Mouse (Mus musculus): ENCODE results near the gene Tjp2. TPM values are rescaled to one million over a fixed set of nuclear protein-coding genes. Genes with fewer than 3 reads are reported as not detected.

Tjp2 gene
- polyA plus RNA-seq (2014; fragmentation: Nextera tagmentation; extraction: Ambion mirVana) = 14.7 and 16.1 TPM in 2 replicates

DNA sequence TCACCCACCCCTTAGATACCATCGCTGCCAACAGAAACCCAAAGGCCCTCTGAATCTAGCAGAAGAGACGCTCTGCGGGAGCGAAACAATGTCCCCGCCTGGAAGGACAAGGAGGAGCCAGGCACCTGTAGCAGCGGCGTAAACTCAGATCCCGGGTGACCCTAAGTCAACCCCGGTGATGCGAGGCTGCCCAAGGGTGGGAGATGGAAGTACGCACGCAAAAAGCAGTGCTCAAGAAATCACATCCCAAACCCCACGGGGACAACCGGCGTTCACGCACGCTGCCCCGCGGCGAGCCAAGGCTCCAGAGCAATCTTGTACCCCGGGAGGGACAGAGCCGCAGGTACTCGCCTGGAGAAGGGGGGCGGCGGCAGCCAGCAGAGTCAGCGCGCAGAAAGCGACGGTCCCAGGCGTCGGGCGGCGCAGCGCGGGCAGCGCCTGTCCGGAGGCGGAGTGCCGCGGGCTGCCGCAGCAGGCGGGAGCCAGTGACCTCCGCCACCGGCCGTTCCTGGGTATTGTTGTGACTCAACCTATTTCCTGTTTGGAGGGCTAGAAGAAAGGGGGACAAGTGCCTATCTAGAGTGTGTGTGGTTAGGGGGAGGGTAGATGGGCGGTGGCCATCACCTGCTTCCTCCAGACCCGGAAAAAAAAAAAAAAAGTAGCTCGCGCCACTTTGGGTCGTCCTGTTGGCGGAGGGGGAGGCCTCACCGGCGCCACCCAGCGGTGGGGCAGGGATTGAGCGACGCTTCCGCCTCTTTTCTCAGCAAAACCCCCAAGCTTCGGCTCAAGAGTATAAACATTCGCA lies at the start of gene Tjp2:
Tjp2 (minus strand) TSS at position 531 of the 805 bp plus-strand sequence.
- peaks cover 2% of the 10 kb centered on the region; the same call in 1 of the 2 replicates for H3K4me1 ChIP-seq (ENCODE audit: control insufficient read depth, insufficient read depth, low read length)
- peak within 1 kb of the TSS; percentile 75 for H3K27ac ChIP-seq (replicated peaks; ENCODE audit: low read depth, low read length)
- ATAC-seq (ENCODE audit: low read depth) (peak; percentile 38), DNase-seq (ENCODE audit: low spot score) (peak; percentile 54)
- no peaks in the 10 kb centered on the region for H3K9me3 ChIP-seq (ENCODE audit: control insufficient read depth, low read length)
- peak within 1 kb of the TSS; percentile 90 for H3K4me2 ChIP-seq (ENCODE audit: low read depth, low read length)
- peak within 1 kb of the TSS; percentile 56 for H3K9ac ChIP-seq (ENCODE audit: low read depth, low read length)
- WGBS = under 1% methylated on average over 48 of the region's 59 CpGs
- H3K4me3 ChIP-seq (ENCODE audit: low read depth, low read length) = peak within 1 kb of the TSS; percentile 55
- peaks cover 30% of the 10 kb centered on the region for H3K27me3 ChIP-seq (replicated peaks; ENCODE audit: control insufficient read depth, insufficient read depth, low read length)
- H3K36me3 ChIP-seq (ENCODE audit: control insufficient read depth, insufficient read depth, low read length) = no peaks in the 10 kb centered on the region

- no peak for DNase-seq (ENCODE audit: low spot score)
- Histone ChIP-seq H3K4me3 (ENCODE audit: low read depth, low read length) (no peak overlapping the region), H3K9ac (ENCODE audit: low read depth, low read length) (no peak overlapping the region), H3K27me3 (replicated peaks; ENCODE audit: control insufficient read depth, insufficient read depth, low read length) (no peaks in the 10 kb centered on the region), H3K36me3 (ENCODE audit: control insufficient read depth, insufficient read depth, low read length) (peaks cover 6% of the 10 kb centered on the region; the same call in 1 of the 2 replicates), H3K9me3 (ENCODE audit: control insufficient read depth, low read length) (no peaks in the 10 kb centered on the region), H3K4me2 (ENCODE audit: low read depth, low read length) (no peak overlapping the region), H3K4me1 (ENCODE audit: control insufficient read depth, insufficient read depth, low read length) (no peaks in the 10 kb centered on the region), H3K27ac (replicated peaks; ENCODE audit: low read depth, low read length) (no peak overlapping the region)
- WGBS = 86% methylated on average over 3 of the region's 3 CpGs
- ATAC-seq (ENCODE audit: low read depth) = no peak
These were observed 49.5 kb upstream of the Tjp2 start for GRCm38 (mm10) chr19:24274281-24274680.

DNA sequence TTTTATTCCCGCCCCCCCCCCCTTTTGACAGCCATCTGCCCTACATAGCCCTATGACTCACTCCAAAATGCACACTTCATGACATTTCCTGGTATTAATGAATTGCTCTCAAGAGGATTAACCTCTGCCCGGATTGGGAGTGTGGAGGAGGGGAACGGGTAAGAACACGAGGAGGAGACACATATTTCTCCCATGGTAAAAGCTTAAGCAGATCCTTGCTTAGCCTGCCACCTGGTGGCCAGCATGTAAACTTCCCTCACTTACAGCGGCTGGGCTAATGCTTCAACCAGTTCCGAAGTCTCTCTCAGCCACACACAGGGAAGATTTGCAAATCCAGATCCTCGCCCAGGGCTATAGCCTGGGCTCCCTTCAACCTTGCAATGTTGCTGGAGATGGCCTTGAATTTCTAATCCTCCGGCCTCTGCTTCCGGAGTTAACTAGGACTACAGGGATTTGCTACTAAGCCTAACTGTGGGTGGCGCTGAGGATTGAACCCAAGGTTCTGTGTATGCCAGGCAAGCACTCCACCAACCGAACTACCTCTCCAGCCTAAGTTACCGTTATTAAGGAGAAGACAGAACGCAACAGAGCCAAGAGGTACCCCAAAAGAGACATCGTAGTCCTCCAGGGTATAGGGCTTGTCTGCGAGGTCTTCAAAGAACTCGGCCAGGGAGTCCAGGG lies 47.1 kb upstream of the Tjp2 start:
- Histone ChIP-seq H3K9me3 (ENCODE audit: control insufficient read depth, low read length) (no peaks in the 10 kb centered on the region), H3K9ac (ENCODE audit: low read depth, low read length) (no peak overlapping the region), H3K4me3 (ENCODE audit: low read depth, low read length) (peak overlapping the region; percentile 12; the same call in 1 of the 2 replicates), H3K36me3 (ENCODE audit: control insufficient read depth, insufficient read depth, low read length) (peaks cover 6% of the 10 kb centered on the region), H3K27ac (replicated peaks; ENCODE audit: low read depth, low read length) (no peak overlapping the region), H3K4me1 (ENCODE audit: control insufficient read depth, insufficient read depth, low read length) (no peaks in the 10 kb centered on the region), H3K27me3 (replicated peaks; ENCODE audit: control insufficient read depth, insufficient read depth, low read length) (no peaks in the 10 kb centered on the region), H3K4me2 (ENCODE audit: low read depth, low read length) (peak overlapping the region; percentile 41)
- 42% methylated on average over 16 of the region's 16 CpGs for WGBS
- DNase-seq (ENCODE audit: low spot score) (peak; percentile 91), ATAC-seq (ENCODE audit: low read depth) (peak; percentile 86)

DNA sequence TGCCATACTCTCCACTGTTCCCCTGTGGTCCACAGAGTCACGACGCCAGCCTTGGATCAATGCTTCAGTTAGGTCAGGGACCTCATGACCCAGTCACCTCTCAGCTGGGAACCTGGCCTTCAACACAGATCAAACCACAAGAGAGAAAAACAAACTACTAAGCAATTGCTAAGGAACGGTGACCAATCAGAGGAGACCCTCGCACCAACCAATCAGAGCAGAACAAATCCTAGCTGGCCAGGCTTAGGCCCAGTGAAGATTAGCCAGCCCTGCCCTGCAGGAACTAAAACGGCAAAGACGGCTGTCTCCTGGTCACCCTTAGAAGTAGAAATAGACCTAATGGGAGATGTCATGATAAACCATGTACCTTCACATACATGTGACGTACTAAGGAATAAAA lies 46.5 kb upstream of the Tjp2 start:
- Histone ChIP-seq H3K4me2 (ENCODE audit: low read depth, low read length) (peak overlapping the region; percentile 41), H3K27ac (replicated peaks; ENCODE audit: low read depth, low read length) (no peak overlapping the region), H3K4me3 (ENCODE audit: low read depth, low read length) (peak overlapping the region; percentile 12; the same call in 1 of the 2 replicates), H3K4me1 (ENCODE audit: control insufficient read depth, insufficient read depth, low read length) (no peaks in the 10 kb centered on the region), H3K9ac (ENCODE audit: low read depth, low read length) (no peak overlapping the region), H3K27me3 (replicated peaks; ENCODE audit: control insufficient read depth, insufficient read depth, low read length) (no peaks in the 10 kb centered on the region), H3K9me3 (ENCODE audit: control insufficient read depth, low read length) (no peaks in the 10 kb centered on the region), H3K36me3 (ENCODE audit: control insufficient read depth, insufficient read depth, low read length) (peaks cover 6% of the 10 kb centered on the region)
- 48% methylated on average over 7 of the region's 7 CpGs for WGBS
- DNase-seq (ENCODE audit: low spot score) (no peak), ATAC-seq (ENCODE audit: low read depth) (peak; percentile 70; the same call in 1 of the 2 replicates)

DNA sequence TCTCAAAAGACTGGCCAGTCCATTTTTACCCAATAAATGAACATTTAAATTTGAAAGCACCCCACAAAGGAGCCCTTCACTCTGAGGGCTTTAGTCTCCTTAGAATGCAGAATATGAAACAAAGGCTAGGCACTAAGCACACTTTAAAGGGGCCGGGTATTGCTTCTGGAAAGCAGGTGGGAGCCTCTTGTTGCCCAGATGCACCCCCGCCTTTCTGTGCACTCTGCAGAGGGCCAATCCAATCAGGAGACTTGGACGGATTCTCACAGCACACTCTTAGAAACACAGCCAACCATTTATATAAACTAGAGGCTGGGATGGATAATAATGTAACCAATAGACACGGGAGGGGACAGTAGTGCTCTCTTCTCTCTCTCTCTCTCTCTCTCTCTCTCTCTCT lies 43.7 kb upstream of the Tjp2 start:
- H3K9ac ChIP-seq (ENCODE audit: low read depth, low read length) = no peak overlapping the region
- WGBS = 59% methylated on average over 4 of the region's 4 CpGs

GRCm38 (mm10) chr19:24266046-24266830 lies 41.4 kb upstream of the Tjp2 start:
- 86% methylated on average over 7 of the region's 7 CpGs for WGBS
- DNase-seq (ENCODE audit: low spot score) (no peak), ATAC-seq (ENCODE audit: low read depth) (no peak)
- Histone ChIP-seq H3K4me3 (ENCODE audit: low read depth, low read length) (no peak overlapping the region), H3K27me3 (replicated peaks; ENCODE audit: control insufficient read depth, insufficient read depth, low read length) (no peaks in the 10 kb centered on the region), H3K36me3 (ENCODE audit: control insufficient read depth, insufficient read depth, low read length) (peaks cover 25% of the 10 kb centered on the region), H3K4me2 (ENCODE audit: low read depth, low read length) (no peak overlapping the region), H3K9ac (ENCODE audit: low read depth, low read length) (no peak overlapping the region), H3K9me3 (ENCODE audit: control insufficient read depth, low read length) (no peaks in the 10 kb centered on the region), H3K27ac (replicated peaks; ENCODE audit: low read depth, low read length) (no peak overlapping the region), H3K4me1 (ENCODE audit: control insufficient read depth, insufficient read depth, low read length) (no peaks in the 10 kb centered on the region)

More for the DNA sequence above, 43.7 kb upstream of the Tjp2 start:
- Histone ChIP-seq H3K36me3 (ENCODE audit: control insufficient read depth, insufficient read depth, low read length) (peaks cover 21% of the 10 kb centered on the region), H3K4me2 (ENCODE audit: low read depth, low read length) (no peak overlapping the region), H3K4me3 (ENCODE audit: low read depth, low read length) (no peak overlapping the region), H3K9me3 (ENCODE audit: control insufficient read depth, low read length) (no peaks in the 10 kb centered on the region), H3K4me1 (ENCODE audit: control insufficient read depth, insufficient read depth, low read length) (no peaks in the 10 kb centered on the region), H3K27ac (replicated peaks; ENCODE audit: low read depth, low read length) (no peak overlapping the region), H3K27me3 (replicated peaks; ENCODE audit: control insufficient read depth, insufficient read depth, low read length) (no peaks in the 10 kb centered on the region)
- no peak for DNase-seq (ENCODE audit: low spot score)
- no peak for ATAC-seq (ENCODE audit: low read depth)

DNA sequence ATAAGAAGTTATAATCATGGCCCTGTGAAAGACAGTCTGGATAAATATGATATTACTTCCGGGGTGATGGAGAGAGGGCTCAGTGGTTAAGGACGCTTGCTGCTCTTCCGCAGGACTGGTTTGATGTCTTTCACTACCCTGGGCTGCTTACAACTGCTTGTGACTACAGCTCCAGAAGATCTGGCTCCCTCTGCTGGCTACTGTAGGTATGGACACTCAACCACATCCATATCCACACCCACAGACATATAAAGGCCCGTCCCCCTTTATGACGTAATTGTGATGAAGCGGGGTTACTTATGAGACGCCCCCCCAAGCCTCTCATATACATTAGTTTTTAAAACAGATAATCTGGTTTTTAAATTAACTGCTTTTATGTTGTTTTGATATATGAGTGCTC lies 40.2 kb upstream of the Tjp2 start:
- H3K27me3 ChIP-seq (replicated peaks; ENCODE audit: control insufficient read depth, insufficient read depth, low read length) = no peaks in the 10 kb centered on the region
- peaks cover 25% of the 10 kb centered on the region for H3K36me3 ChIP-seq (ENCODE audit: control insufficient read depth, insufficient read depth, low read length)
- ATAC-seq (ENCODE audit: low read depth) = peak; percentile 80
- no peaks in the 10 kb centered on the region for H3K9me3 ChIP-seq (ENCODE audit: control insufficient read depth, low read length)
- DNase-seq (ENCODE audit: low spot score) = peak; percentile 84
- no peak overlapping the region for H3K4me3 ChIP-seq (ENCODE audit: low read depth, low read length)
- no peak overlapping the region for H3K4me2 ChIP-seq (ENCODE audit: low read depth, low read length)
- 48% methylated on average over 7 of the region's 7 CpGs for WGBS
- H3K4me1 ChIP-seq (ENCODE audit: control insufficient read depth, insufficient read depth, low read length) = no peaks in the 10 kb centered on the region
- H3K9ac ChIP-seq (ENCODE audit: low read depth, low read length) = no peak overlapping the region
- H3K27ac ChIP-seq (replicated peaks; ENCODE audit: low read depth, low read length) = no peak overlapping the region

GRCm38 (mm10) chr19:24262736-24263135 lies 37.9 kb upstream of the Tjp2 start:
- Histone ChIP-seq H3K4me2 (ENCODE audit: low read depth, low read length) (no peak overlapping the region), H3K9ac (ENCODE audit: low read depth, low read length) (no peak overlapping the region), H3K4me3 (ENCODE audit: low read depth, low read length) (no peak overlapping the region), H3K27me3 (replicated peaks; ENCODE audit: control insufficient read depth, insufficient read depth, low read length) (no peaks in the 10 kb centered on the region), H3K27ac (replicated peaks; ENCODE audit: low read depth, low read length) (no peak overlapping the region), H3K4me1 (ENCODE audit: control insufficient read depth, insufficient read depth, low read length) (no peaks in the 10 kb centered on the region), H3K36me3 (ENCODE audit: control insufficient read depth, insufficient read depth, low read length) (peaks cover 25% of the 10 kb centered on the region), H3K9me3 (ENCODE audit: control insufficient read depth, low read length) (no peaks in the 10 kb centered on the region)
- no peak for DNase-seq (ENCODE audit: low spot score)
- 85% methylated on average over 14 of the region's 14 CpGs for WGBS
- no peak for ATAC-seq (ENCODE audit: low read depth)

Data from embryonic facial prominence, embryonic 14.5 days (tissue).